ENCODE assay signal across 14 mouse cellular contexts in genomic region chr5:53162436-53162835, GRCm38 (mm10). TPM values are rescaled to one million over a fixed set of nuclear protein-coding genes. Genes with fewer than 3 reads are reported as not detected.
DNase-seq lines count a peak whose midpoint lies in the region; ATAC-seq and TF ChIP-seq lines count a peak whose summit lies in the region.
"Had no signal": no experiment of that assay in that cellular context is flagged by ENCODE, and none has a peak within 500 bp of the region (broad histone marks: within the 10 kb centered on the region; RNA-seq: fewer than 3 reads in every experiment).

No protein-coding gene starts in this region.

- H3K27ac ChIP-seq in forebrain, embryonic 12.5 days = no peak overlapping the region
- H3K27ac ChIP-seq in forebrain, embryonic 11.5 days (ENCODE audit: low read depth, low read length) = no peak overlapping the region
- no peak overlapping the region for H3K27ac ChIP-seq in forebrain, embryonic 14.5 days (ENCODE audit: low read depth, low read length)
- H3K27ac ChIP-seq in lung, postnatal 0 days (ENCODE audit: low read length) = no peak overlapping the region
- H3K27ac ChIP-seq: neural tube, embryonic 12.5 days had no signal

- no peak overlapping the region for H3K4me2 ChIP-seq in forebrain, embryonic 12.5 days
- H3K4me2 ChIP-seq in forebrain, embryonic 11.5 days (ENCODE audit: low read depth, low read length, severe bottlenecking) = no peak overlapping the region
- no peak overlapping the region for H3K4me2 ChIP-seq in forebrain, embryonic 14.5 days (ENCODE audit: low read length)
- no peak overlapping the region for H3K4me2 ChIP-seq in lung, postnatal 0 days (replicated peaks; ENCODE audit: low read depth, low read length)
- H3K4me2 ChIP-seq: heart, embryonic 12.5 days; neural tube, embryonic 12.5 days had no signal

- no peaks in the 10 kb centered on the region for H3K9me3 ChIP-seq in forebrain, embryonic 12.5 days
- no peaks in the 10 kb centered on the region for H3K9me3 ChIP-seq in forebrain, embryonic 11.5 days (ENCODE audit: control insufficient read depth, low read length)
- no peaks in the 10 kb centered on the region for H3K9me3 ChIP-seq in forebrain, embryonic 14.5 days (replicated peaks; ENCODE audit: control insufficient read depth, low read length)
- H3K9me3 ChIP-seq in lung, postnatal 0 days (ENCODE audit: low read length) = no peaks in the 10 kb centered on the region
- H3K9me3 ChIP-seq: heart, embryonic 12.5 days; neural tube, embryonic 12.5 days had no signal

- TF ChIP-seq CTCF in lung, postnatal 0 days (IDR thresholded peaks at IDR 0.05) = no peak

- H3K27me3 ChIP-seq in forebrain, embryonic 12.5 days = peaks cover 8% of the 10 kb centered on the region; the same call in 1 of the 2 replicates
- H3K27me3 ChIP-seq in forebrain, embryonic 11.5 days (ENCODE audit: control insufficient read depth, insufficient read depth, low read length) = no peaks in the 10 kb centered on the region
- 0 out of 2 replicates have a peak, but pooled peaks cover 3% of the 10 kb centered on the region for H3K27me3 ChIP-seq in forebrain, embryonic 14.5 days (replicated peaks; ENCODE audit: control insufficient read depth, insufficient read depth, low read length)
- no peaks in the 10 kb centered on the region for H3K27me3 ChIP-seq in lung, postnatal 0 days (replicated peaks; ENCODE audit: insufficient read depth, low read length)
- H3K27me3 ChIP-seq: heart, embryonic 12.5 days; neural tube, embryonic 12.5 days had no signal

- peak; percentile 44; the same call in 1 of the 2 replicates for ATAC-seq in forebrain, embryonic 12.5 days (ENCODE audit: low FRiP score)
- ATAC-seq in forebrain, embryonic 11.5 days (replicated peaks; ENCODE audit: low FRiP score) = no peak
- ATAC-seq in forebrain, embryonic 14.5 days = peak; percentile 38; the same call in 1 of the 2 replicates
- no peak for ATAC-seq in lung, postnatal 0 days

- no peak for DNase-seq in forebrain, embryonic 11.5 days (ENCODE audit: low spot score)
- peak; percentile 87 for DNase-seq in brain, adult 2 months (ENCODE audit: low read depth, low spot score)
- peak; percentile 56 for DNase-seq in forebrain, embryonic 14.5 days (ENCODE audit: low spot score)
- peak; percentile 40 to 81 for DNase-seq in left cerebral cortex, adult 8-10 months (ENCODE audit: low spot score in 2 of 2)
- no peak for DNase-seq in lung, postnatal 0 days (ENCODE audit: low spot score)
- DNase-seq in urinary bladder, postnatal 25 days (ENCODE audit: low spot score) = no peak
- DNase-seq in heart, adult 8-10 months (ENCODE audit: low spot score) = no peak
- DNase-seq: gastrocnemius, postnatal 10 days; kidney, postnatal 14 days; lung, adult 2 months; thymus, postnatal 4 days had no signal

- no peak for TF ChIP-seq EP300 in lung, postnatal 0 days (IDR thresholded peaks at IDR 0.05)

- H3K36me3 ChIP-seq in forebrain, embryonic 12.5 days (replicated peaks) = no peaks in the 10 kb centered on the region
- H3K36me3 ChIP-seq in forebrain, embryonic 11.5 days (ENCODE audit: control insufficient read depth, insufficient read depth, low read length) = no peaks in the 10 kb centered on the region
- no peaks in the 10 kb centered on the region for H3K36me3 ChIP-seq in forebrain, embryonic 14.5 days (ENCODE audit: control insufficient read depth, insufficient read depth, low read length)
- H3K36me3 ChIP-seq in lung, postnatal 0 days (ENCODE audit: insufficient read depth, low read length) = no peaks in the 10 kb centered on the region
- H3K36me3 ChIP-seq: heart, embryonic 12.5 days; neural tube, embryonic 12.5 days had no signal

- no peak overlapping the region for H3K4me3 ChIP-seq in forebrain, embryonic 12.5 days (replicated peaks)
- no peak overlapping the region for H3K4me3 ChIP-seq in forebrain, embryonic 11.5 days (ENCODE audit: low read depth, low read length)
- H3K4me3 ChIP-seq in forebrain, embryonic 14.5 days (ENCODE audit: low read depth, low read length) = no peak overlapping the region
- no peak overlapping the region for H3K4me3 ChIP-seq in lung, postnatal 0 days (ENCODE audit: low read depth, low read length)
- H3K4me3 ChIP-seq: heart, embryonic 12.5 days; neural tube, embryonic 12.5 days had no signal

- H3K9ac ChIP-seq in forebrain, embryonic 12.5 days = no peak overlapping the region
- no peak overlapping the region for H3K9ac ChIP-seq in forebrain, embryonic 11.5 days (ENCODE audit: low read length)
- no peak overlapping the region for H3K9ac ChIP-seq in forebrain, embryonic 14.5 days (ENCODE audit: low read length)
- no peak overlapping the region for H3K9ac ChIP-seq in lung, postnatal 0 days (replicated peaks; ENCODE audit: low read depth)
- H3K9ac ChIP-seq: heart, embryonic 12.5 days; neural tube, embryonic 12.5 days had no signal

- WGBS in forebrain, embryonic 12.5 days = 89% methylated on average over 8 of the region's 8 CpGs
- 89% methylated on average over 8 of the region's 8 CpGs for WGBS in forebrain, embryonic 11.5 days
- 73% methylated on average over 8 of the region's 8 CpGs for WGBS in forebrain, embryonic 14.5 days
- 86% methylated on average over 8 of the region's 8 CpGs for WGBS in lung, postnatal 0 days

- H3K4me1 ChIP-seq in forebrain, embryonic 12.5 days = no peaks in the 10 kb centered on the region
- no peaks in the 10 kb centered on the region for H3K4me1 ChIP-seq in forebrain, embryonic 11.5 days (replicated peaks; ENCODE audit: control insufficient read depth, insufficient read depth, low read length)
- peaks cover 9% of the 10 kb centered on the region; the same call in 1 of the 2 replicates for H3K4me1 ChIP-seq in forebrain, embryonic 14.5 days (ENCODE audit: control insufficient read depth, insufficient read depth, low read length)
- no peaks in the 10 kb centered on the region for H3K4me1 ChIP-seq in lung, postnatal 0 days (ENCODE audit: insufficient read depth, low read depth, low read length)
- H3K4me1 ChIP-seq: heart, embryonic 12.5 days; neural tube, embryonic 12.5 days had no signal

RNA-seq across cellular contexts. Expression of gene Sel1l3, which starts 51.3 kb away (rescaled TPM):
- 9.7 and 10.9 TPM in 2 replicates for polyA plus RNA-seq in forebrain, embryonic 12.5 days (2016; fragmentation: Nextera tagmentation; extraction: Ambion mirVana)
- 9.1 and 10.4 TPM in 2 replicates for polyA plus RNA-seq in forebrain, embryonic 11.5 days (2014; fragmentation: Nextera tagmentation; extraction: Ambion mirVana)
- 11.0 and 11.2 TPM in 2 replicates for polyA plus RNA-seq in forebrain, embryonic 14.5 days (2014; fragmentation: Nextera tagmentation; extraction: Ambion mirVana)
- total RNA-seq in left cerebral cortex, adult 8-10 months (2022) = 10 to 100 TPM; 55.6 to 65.4 (median 56.4) TPM
- 1.7 and 2.0 TPM in 2 replicates for polyA plus RNA-seq in lung, postnatal 0 days (2015; fragmentation: Nextera tagmentation; extraction: Ambion mirVana)
- total RNA-seq in heart, adult 8-10 months (2022) = 1 to 10 TPM; 1.2 to 1.8 (median 1.6) TPM

Comparison
In these comparisons a context has a peak if more than half of its experiments do, and no peak if none do; other contexts are left out.
1. ATAC-seq: peak in forebrain, embryonic 12.5 days (single experiment) and forebrain, embryonic 14.5 days (single experiment); none in forebrain, embryonic 11.5 days (single experiment) and lung, postnatal 0 days (single experiment).
2. DNase-seq: peak in brain, adult 2 months (single experiment), forebrain, embryonic 14.5 days (single experiment) and left cerebral cortex, adult 8-10 months (2 of 2); none in forebrain, embryonic 11.5 days (single experiment), lung, postnatal 0 days (single experiment), urinary bladder, postnatal 25 days (single experiment) and heart, adult 8-10 months (single experiment).